Mouse (Mus musculus) adrenal gland, adult 2 months (tissue): ENCODE measurements around the gene Dph6. TPM values are rescaled to one million over a fixed set of nuclear protein-coding genes. Genes with fewer than 3 reads are reported as not detected.
"Not testable (repeated sequence)": the region's sequence is repeated elsewhere in the genome, so short reads cannot be mapped to it uniquely, and the experiment has no call there.

Source experiments
- DNase-seq: peaks from one replicate; pipeline ENCODE4 v3.0.0; 2021
- long read RNA-seq: library from polyadenylated mRNA; stranded (forward); transcript quantifications from one replicate; pipeline ENCODE4 v2.0.0, GENCODE M21; 2021
- polyA plus RNA-seq: library from polyadenylated mRNA; depleted of rRNA; stranded (reverse); fragments of >200 nt; gene quantifications from 2 replicates; pipeline ENCODE4 v1.2.3, GENCODE M21; 2012; rRNA removed
- total RNA-seq, 2 experiments: library from RNA; stranded (reverse); gene quantifications; 2 replicates each; pipeline ENCODE4 v1.2.3; 2021

Dph6 gene
- total RNA-seq: 10 to 100 TPM; 14.3 to 18.1 TPM
- polyA plus RNA-seq: 8.5 and 11.0 TPM in 2 replicates
- long read RNA-seq, transcript Dph6-203 (9 exons, 2,734 nt): major isoform, 6 of 8 reads
- long read RNA-seq, partial matches to known transcripts: 0 of 8 reads
- long read RNA-seq, other reads (novel, unspliced or antisense): 2 of 8 reads

- DNase-seq: peak; percentile 89
Measured at GRCm38 (mm10) chr2:114654365-114655239, at the start of gene Dph6. Gene Dph6, minus strand, starts transcription at chr2:114654964.

GRCm38 (mm10) chr2:114700966-114701685, 46.4 kb upstream of the Dph6 start:
- DNase-seq: no peak

GRCm38 (mm10) chr2:114691607-114692006, 36.8 kb upstream of the Dph6 start:
- DNase-seq: no peak

GRCm38 (mm10) chr2:114687483-114687882, 32.7 kb upstream of the Dph6 start:
- no peak for DNase-seq

GRCm38 (mm10) chr2:114687081-114687480, 32.3 kb upstream of the Dph6 start:
- no peak for DNase-seq

- DNase-seq: no peak
Measured at GRCm38 (mm10) chr2:114673831-114674230, 19.1 kb upstream of the Dph6 start.

GRCm38 (mm10) chr2:114670983-114671382, 16.2 kb upstream of the Dph6 start:
- no peak for DNase-seq

GRCm38 (mm10) chr2:114658954-114659353, 4.2 kb upstream of the Dph6 start:
- DNase-seq: no peak

- no peak for DNase-seq
Measured at GRCm38 (mm10) chr2:114646240-114646639, 8.5 kb downstream of the Dph6 start.

GRCm38 (mm10) chr2:114643832-114644231, 10.9 kb downstream of the Dph6 start:
- DNase-seq: no peak

GRCm38 (mm10) chr2:114624683-114625082, 30.1 kb downstream of the Dph6 start:
- DNase-seq: peak; percentile 37

GRCm38 (mm10) chr2:114622550-114622939, 32.2 kb downstream of the Dph6 start:
- DNase-seq: peak; percentile 9

GRCm38 (mm10) chr2:114621781-114622549, 32.8 kb downstream of the Dph6 start:
- DNase-seq: peak; percentile 17

GRCm38 (mm10) chr2:114611576-114611975, 43.2 kb downstream of the Dph6 start:
- DNase-seq: peak; percentile 37

- no peak for DNase-seq
Measured at GRCm38 (mm10) chr2:114610110-114610509, 44.7 kb downstream of the Dph6 start.

- not testable (repeated sequence) for DNase-seq
Measured at GRCm38 (mm10) chr2:114605202-114605601, 49.6 kb downstream of the Dph6 start.

- no peak for DNase-seq
Measured at GRCm38 (mm10) chr2:114601174-114601573, 53.6 kb downstream of the Dph6 start.

- DNase-seq: no peak
Measured at GRCm38 (mm10) chr2:114599793-114600192, 55.0 kb downstream of the Dph6 start.

GRCm38 (mm10) chr2:114593393-114593792, 61.4 kb downstream of the Dph6 start:
- no peak for DNase-seq

- no peak for DNase-seq
Measured at GRCm38 (mm10) chr2:114580714-114581113, 74.0 kb downstream of the Dph6 start.

- no peak for DNase-seq
Measured at GRCm38 (mm10) chr2:114543000-114543622, 111.7 kb downstream of the Dph6 start.

- DNase-seq: no peak
Measured at GRCm38 (mm10) chr2:114542325-114542724, 112.4 kb downstream of the Dph6 start.
